Mouse (Mus musculus) stomach, embryonic 14.5 days (tissue): Measurements from ENCODE around the gene Sorcs3. TPM values are rescaled to one million over a fixed set of nuclear protein-coding genes. Genes with fewer than 3 reads are reported as not detected.

Source experiments
- ATAC-seq: fragments of 200-750 bp; cut with Nextera tagmentation; 2 replicates; pipeline ENCODE4 v1.8.0; 2017; ENCODE audit warnings: low read depth, moderate TSS enrichment; ENCODE audit not compliant: insufficient number of reproducible peaks, insufficient read depth, low FRiP score
- H3K27ac ChIP-seq: fragments of 300-500 bp; sonication (generic); 2 replicates; pipeline ENCODE4 v1.5.1; 2014; ENCODE audit warnings: mild to moderate bottlenecking, low read length, moderate library complexity, mixed read lengths
- H3K27me3 ChIP-seq: fragments of 300-500 bp; sonication (generic); 2 replicates; pipeline ENCODE4 v1.6.1; 2014; ENCODE audit warnings: low read length, control low read depth, mixed read lengths; ENCODE audit not compliant: control insufficient read depth, insufficient read depth
- H3K36me3 ChIP-seq: fragments of 300-500 bp; sonication (generic); 2 replicates; pipeline ENCODE4 v1.6.1; 2014; ENCODE audit warnings: mild to moderate bottlenecking, control low read depth, low read length, moderate library complexity, mixed read lengths; ENCODE audit not compliant: control insufficient read depth, insufficient read depth
- H3K4me1 ChIP-seq: fragments of 300-500 bp; sonication (generic); 2 replicates; pipeline ENCODE4 v1.6.1; 2014; ENCODE audit warnings: low read length, control low read depth, mixed read lengths; ENCODE audit not compliant: control insufficient read depth, insufficient read depth
- H3K4me2 ChIP-seq: fragments of 300-500 bp; sonication (generic); replicated peaks from 2 replicates; pipeline ENCODE4 v1.6.1; 2014; ENCODE audit warnings: low read depth, low read length, control low read depth
- H3K4me3 ChIP-seq: fragments of 300-500 bp; sonication (generic); 2 replicates; pipeline ENCODE4 v1.5.1; 2014; ENCODE audit warnings: low read depth, low read length, control low read depth
- H3K9ac ChIP-seq: fragments of 300-500 bp; sonication (generic); replicated peaks from 2 replicates; pipeline ENCODE4 v1.6.1; 2014; ENCODE audit warnings: low read depth, mild to moderate bottlenecking, control low read depth, low read length, moderate library complexity, mixed read lengths
- H3K9me3 ChIP-seq: fragments of 300-500 bp; sonication (generic); 2 replicates; pipeline ENCODE4 v1.6.1; 2016; ENCODE audit warnings: low read depth, low read length, control low read depth; ENCODE audit not compliant: control insufficient read depth
- WGBS: fragments of 180-500 bp; shearing (Covaris S2); extraction: QIAGEN DNeasy Blood & Tissue Kit; methylation state at CpG from one replicate; pipeline ENCODE4 v1.1.7; 2014; 5-methylcytosine and 5-hydroxymethylcytosine counted together
- polyA plus RNA-seq: library from polyadenylated mRNA; unstranded; fragments of >200 nt; fragmentation: Nextera tagmentation; extraction: Ambion mirVana; gene quantifications from 2 replicates; pipeline ENCODE4 v1.2.1, GENCODE M21; 2014

The Sorcs3 gene
- polyA plus RNA-seq, 1 experiment from 2014 or later = 1.8 TPM

GRCm38 (mm10) chr19:48260671-48261070, 54.8 kb downstream of the Sorcs3 start:
- Histone ChIP-seq H3K4me1 (no peaks in the 10 kb centered on the region), H3K9ac (no peak overlapping the region), H3K27me3 (no peaks in the 10 kb centered on the region), H3K36me3 (no peaks in the 10 kb centered on the region), H3K9me3 (no peaks in the 10 kb centered on the region), H3K4me2 (no peak overlapping the region), H3K27ac (no peak overlapping the region), H3K4me3 (no peak overlapping the region)
- no peak for ATAC-seq
- WGBS = 87% methylated on average over 8 of the region's 8 CpGs

- H3K36me3 ChIP-seq = no peaks in the 10 kb centered on the region
- H3K9me3 ChIP-seq = no peaks in the 10 kb centered on the region
- no peaks in the 10 kb centered on the region for H3K4me1 ChIP-seq
- no peaks in the 10 kb centered on the region for H3K27me3 ChIP-seq
- ATAC-seq = no peak
- no peak overlapping the region for H3K4me2 ChIP-seq
- no peak overlapping the region for H3K4me3 ChIP-seq
- no peak overlapping the region for H3K9ac ChIP-seq
- WGBS = 73% methylated on average over 5 of the region's 5 CpGs
- H3K27ac ChIP-seq = no peak overlapping the region
Measured at GRCm38 (mm10) chr19:48263750-48264149, 57.9 kb downstream of the Sorcs3 start.

- Histone ChIP-seq H3K4me3 (no peak overlapping the region), H3K9ac (no peak overlapping the region), H3K27me3 (no peaks in the 10 kb centered on the region), H3K27ac (no peak overlapping the region), H3K4me2 (no peak overlapping the region), H3K4me1 (no peaks in the 10 kb centered on the region), H3K36me3 (no peaks in the 10 kb centered on the region), H3K9me3 (no peaks in the 10 kb centered on the region)
- WGBS = 74% methylated on average over 8 of the region's 8 CpGs
- no peak for ATAC-seq
Measured at GRCm38 (mm10) chr19:48280273-48280672, 74.4 kb downstream of the Sorcs3 start.

GRCm38 (mm10) chr19:48282250-48282649, 76.4 kb downstream of the Sorcs3 start:
- WGBS = 82% methylated on average over 6 of the region's 6 CpGs
- ATAC-seq = no peak
- H3K9ac ChIP-seq = no peak overlapping the region
- H3K36me3 ChIP-seq = no peaks in the 10 kb centered on the region
- H3K4me3 ChIP-seq = no peak overlapping the region
- no peak overlapping the region for H3K27ac ChIP-seq
- no peaks in the 10 kb centered on the region for H3K27me3 ChIP-seq
- H3K4me2 ChIP-seq = no peak overlapping the region
- no peaks in the 10 kb centered on the region for H3K9me3 ChIP-seq
- H3K4me1 ChIP-seq = no peaks in the 10 kb centered on the region

- WGBS = 38% methylated on average over 4 of the region's 4 CpGs
Measured at GRCm38 (mm10) chr19:48283217-48283616, 77.4 kb downstream of the Sorcs3 start.

GRCm38 (mm10) chr19:48285602-48286225, 79.9 kb downstream of the Sorcs3 start:
- ATAC-seq = no peak
- no peaks in the 10 kb centered on the region for H3K36me3 ChIP-seq
- H3K9ac ChIP-seq = no peak overlapping the region
- no peak overlapping the region for H3K4me2 ChIP-seq
- no peaks in the 10 kb centered on the region for H3K27me3 ChIP-seq
- no peak overlapping the region for H3K27ac ChIP-seq
- no peak overlapping the region for H3K4me3 ChIP-seq
- no peaks in the 10 kb centered on the region for H3K9me3 ChIP-seq
- H3K4me1 ChIP-seq = no peaks in the 10 kb centered on the region
- WGBS = 71% methylated on average over 10 of the region's 10 CpGs

More at GRCm38 (mm10) chr19:48283217-48283616, 77.4 kb downstream of the Sorcs3 start:
- Histone ChIP-seq H3K4me1 (no peaks in the 10 kb centered on the region), H3K4me2 (no peak overlapping the region), H3K27ac (no peak overlapping the region), H3K27me3 (no peaks in the 10 kb centered on the region), H3K9me3 (no peaks in the 10 kb centered on the region), H3K9ac (no peak overlapping the region), H3K4me3 (no peak overlapping the region), H3K36me3 (no peaks in the 10 kb centered on the region)
- no peak for ATAC-seq

- Histone ChIP-seq H3K4me2 (no peak overlapping the region), H3K9ac (no peak overlapping the region), H3K36me3 (no peaks in the 10 kb centered on the region), H3K9me3 (no peaks in the 10 kb centered on the region), H3K27me3 (no peaks in the 10 kb centered on the region), H3K4me1 (no peaks in the 10 kb centered on the region), H3K27ac (no peak overlapping the region), H3K4me3 (no peak overlapping the region)
- WGBS = 84% methylated on average over 2 of the region's 2 CpGs
- ATAC-seq = no peak
Measured at GRCm38 (mm10) chr19:48294251-48294650, 88.4 kb downstream of the Sorcs3 start.

- 76% methylated on average over 2 of the region's 2 CpGs for WGBS
Measured at GRCm38 (mm10) chr19:48298384-48298783, 92.6 kb downstream of the Sorcs3 start.

More at GRCm38 (mm10) chr19:48298384-48298783, 92.6 kb downstream of the Sorcs3 start:
- Histone ChIP-seq H3K9me3 (no peaks in the 10 kb centered on the region), H3K4me3 (no peak overlapping the region), H3K36me3 (no peaks in the 10 kb centered on the region), H3K27me3 (no peaks in the 10 kb centered on the region), H3K9ac (no peak overlapping the region), H3K4me1 (no peaks in the 10 kb centered on the region), H3K4me2 (no peak overlapping the region), H3K27ac (no peak overlapping the region)
- no peak for ATAC-seq
